In the genomic region with DNA sequence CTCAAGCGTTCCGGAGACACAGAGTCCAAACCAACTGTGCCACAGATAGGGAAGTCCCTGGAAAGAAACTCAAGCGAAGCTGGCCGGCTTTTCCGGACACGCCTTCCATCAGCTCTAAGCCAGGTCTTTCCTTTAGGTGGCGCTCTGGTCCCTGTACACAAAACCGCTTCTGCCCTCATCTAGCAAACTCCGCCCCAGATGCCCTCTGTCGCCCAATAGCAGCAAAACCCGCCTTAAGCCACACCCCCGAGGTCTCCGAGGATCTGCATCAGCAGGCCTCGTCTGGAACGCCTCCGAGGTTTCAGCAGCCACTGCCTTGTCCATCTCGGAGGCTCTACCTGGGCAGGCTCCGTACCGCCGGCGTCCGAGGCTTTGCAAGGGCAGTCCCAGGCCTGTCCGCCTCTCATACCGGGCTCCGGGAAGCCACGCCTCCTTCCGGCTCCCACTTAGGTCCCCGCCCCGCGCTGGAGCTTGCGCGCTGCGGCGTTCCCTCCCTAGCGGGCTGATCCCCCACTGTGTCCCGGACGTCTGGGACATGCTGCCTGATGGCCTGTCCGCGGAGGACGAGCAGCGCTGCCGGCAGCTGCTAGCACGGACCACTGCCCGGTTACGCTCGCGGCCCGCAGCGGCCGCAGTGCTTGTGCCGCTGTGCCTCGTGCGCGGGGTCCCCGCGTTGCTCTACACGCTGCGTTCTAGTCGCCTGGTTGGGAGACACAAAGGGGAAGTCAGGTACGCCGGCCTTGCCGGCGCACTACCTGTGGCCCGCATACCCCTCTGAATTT, we compare ENCODE assay signal across 7 mouse cellular contexts. TPM values are rescaled to one million over a fixed set of nuclear protein-coding genes. Genes with fewer than 3 reads are reported as not detected.
DNase-seq lines count a peak whose midpoint lies in the region; ATAC-seq lines count a peak whose summit lies in the region.

A gene (plus strand): TSS at position 462 of the 782 bp plus-strand sequence.
A gene (plus strand): TSS at position 508 of the 782 bp plus-strand sequence.

- under 1% methylated on average over 64 of the region's 64 CpGs for WGBS in intestine, embryonic 16.5 days
- WGBS in midbrain, embryonic 11.5 days: under 1% methylated on average over 64 of the region's 64 CpGs

- peak within 1 kb of the TSS; percentile 96 for H3K4me2 ChIP-seq in intestine, embryonic 16.5 days (ENCODE audit: low read depth, low read length)
- H3K4me2 ChIP-seq in midbrain, embryonic 11.5 days: peak within 1 kb of the TSS; percentile 93

- peaks cover 23% of the 10 kb centered on the region for H3K4me1 ChIP-seq in intestine, embryonic 16.5 days (ENCODE audit: control insufficient read depth, insufficient read depth, low read length)
- peaks cover 13% of the 10 kb centered on the region for H3K4me1 ChIP-seq in midbrain, embryonic 11.5 days (ENCODE audit: control insufficient read depth, insufficient read depth, low read length)

- no peaks in the 10 kb centered on the region for H3K27me3 ChIP-seq in intestine, embryonic 16.5 days (replicated peaks; ENCODE audit: control insufficient read depth, insufficient read depth, low read length)
- H3K27me3 ChIP-seq in midbrain, embryonic 11.5 days (ENCODE audit: control insufficient read depth, insufficient read depth, low read length): peaks cover 3% of the 10 kb centered on the region; the same call in 1 of the 2 replicates

- H3K4me3 ChIP-seq in intestine, embryonic 16.5 days (ENCODE audit: low read length): peak within 1 kb of the TSS; percentile 85
- H3K4me3 ChIP-seq in midbrain, embryonic 11.5 days (ENCODE audit: low read depth, low read length): peak within 1 kb of the TSS; percentile 50

- DNase-seq in adrenal gland, adult 8-10 months: peak; percentile 94
- DNase-seq in embryo, embryonic 9.5 days (ENCODE audit: extremely low spot score): peak; percentile 99
- DNase-seq in gastrocnemius, postnatal 4 days (ENCODE audit: low spot score in 2 of 2): peak; percentile 81 to 94
- peak; percentile 95 to 96 for DNase-seq in left cerebral cortex, postnatal 36 days (ENCODE audit: low spot score in 2 of 2)
- peak; percentile 99 for DNase-seq in midbrain, embryonic 11.5 days (ENCODE audit: low spot score, missing footprints)
- DNase-seq in skeletal muscle tissue, adult 2 months (ENCODE audit: low read depth, low spot score): peak; percentile 95

- peak within 1 kb of the TSS; percentile 99 for H3K27ac ChIP-seq in intestine, embryonic 16.5 days (ENCODE audit: low read length)
- peak within 1 kb of the TSS; percentile 86 for H3K27ac ChIP-seq in midbrain, embryonic 11.5 days (ENCODE audit: low read depth, low read length)

- ATAC-seq in intestine, embryonic 16.5 days: peak; percentile 92
- ATAC-seq in midbrain, embryonic 11.5 days (ENCODE audit: low FRiP score): peak; percentile 94

- intact Hi-C loops in left cerebral cortex, postnatal 36 days (cut with DNase I): no loop called here

- H3K36me3 ChIP-seq in intestine, embryonic 16.5 days (ENCODE audit: control insufficient read depth, insufficient read depth, low read length): no peaks in the 10 kb centered on the region
- no peaks in the 10 kb centered on the region for H3K36me3 ChIP-seq in midbrain, embryonic 11.5 days (ENCODE audit: control insufficient read depth, insufficient read depth, low read length)

- H3K9ac ChIP-seq in intestine, embryonic 16.5 days (ENCODE audit: low read depth, low read length): peak within 1 kb of the TSS; percentile 95
- H3K9ac ChIP-seq in midbrain, embryonic 11.5 days (ENCODE audit: low read length): peak within 1 kb of the TSS; percentile 91

- H3K9me3 ChIP-seq in intestine, embryonic 16.5 days (ENCODE audit: control insufficient read depth, low read length): no peaks in the 10 kb centered on the region
- H3K9me3 ChIP-seq in midbrain, embryonic 11.5 days (ENCODE audit: control insufficient read depth, low read length): no peaks in the 10 kb centered on the region

RNA-seq across cellular contexts. Expression of the first gene that starts in this region (rescaled TPM):
- 10 to 100 TPM; 22.8 to 27.3 (median 24.7) TPM for total RNA-seq in adrenal gland, adult 8-10 months (2022)
- 10 to 100 TPM; 18.5 to 19.0 TPM for total RNA-seq in gastrocnemius, postnatal 4 days (2021)
- 40.9 and 41.0 TPM in 2 replicates for polyA plus RNA-seq in intestine, embryonic 16.5 days (2015; fragmentation: Nextera tagmentation; extraction: Ambion mirVana)
- total RNA-seq in left cerebral cortex, postnatal 36 days (2021): 10 to 100 TPM in 1 of 2 experiments, 1 to 10 TPM in 1; 8.8 to 13.3 TPM
- polyA plus RNA-seq in midbrain, embryonic 11.5 days (2014; fragmentation: Nextera tagmentation; extraction: Ambion mirVana): 14.0 and 15.1 TPM in 2 replicates

RNA-seq across cellular contexts. Expression of the second gene that starts in this region (rescaled TPM):
- total RNA-seq in adrenal gland, adult 8-10 months (2022): 1 to 10 TPM in 3 of 4 experiments, under 1 TPM in 1; 0.61 to 1.7 (median 1.3) TPM
- under 1 TPM; 0.49 to 0.74 TPM for total RNA-seq in gastrocnemius, postnatal 4 days (2021)
- polyA plus RNA-seq in intestine, embryonic 16.5 days (2015; fragmentation: Nextera tagmentation; extraction: Ambion mirVana): 2.0 and 2.4 TPM in 2 replicates
- 1 to 10 TPM; 1.2 to 1.8 TPM for total RNA-seq in left cerebral cortex, postnatal 36 days (2021)
- 0.87 and 1.5 TPM in 2 replicates for polyA plus RNA-seq in midbrain, embryonic 11.5 days (2014; fragmentation: Nextera tagmentation; extraction: Ambion mirVana)

Comparison
In these comparisons a context has a peak if more than half of its experiments do, and no peak if none do; other contexts are left out.
1. Peak in every context shown above with its lines: DNase-seq, ATAC-seq, H3K4me3 ChIP-seq and H3K27ac ChIP-seq.